In genomic region chr14:31831370-31831712, GRCm38 (mm10) we compare ENCODE assay signal across 8 mouse cellular contexts. TPM values are rescaled to one million over a fixed set of nuclear protein-coding genes. Genes with fewer than 3 reads are reported as not detected.
DNase-seq lines count a peak whose midpoint lies in the region; ATAC-seq lines count a peak whose summit lies in the region.

No protein-coding gene starts in this region.

- DNase-seq in cerebellum, adult 11-12 months = peak; percentile 45
- DNase-seq in cerebellum, adult 8-10 months = no peak
- peak; percentile 29 for DNase-seq in neural tube, embryonic 10.5 days (ENCODE audit: extremely low spot score, low spot score)
- no peak for DNase-seq in spleen, postnatal 4 days (ENCODE audit: low spot score in 2 of 2)

- peak overlapping the region; percentile 86 for H3K4me3 ChIP-seq in brown adipose tissue, adult 24 weeks (ENCODE audit: insufficient read depth, low read depth, low read length)
- peak overlapping the region; percentile 75 for H3K4me3 ChIP-seq in forebrain, embryonic 16.5 days (replicated peaks; ENCODE audit: low read length)
- peak overlapping the region; percentile 93 for H3K4me3 ChIP-seq in kidney, embryonic 14.5 days (ENCODE audit: low read length)
- H3K4me3 ChIP-seq in limb, embryonic 13.5 days = peak overlapping the region; percentile 90

- H3K27me3 ChIP-seq in forebrain, embryonic 16.5 days (replicated peaks; ENCODE audit: control insufficient read depth, insufficient read depth, low read length) = no peaks in the 10 kb centered on the region
- H3K27me3 ChIP-seq in kidney, embryonic 14.5 days (ENCODE audit: control insufficient read depth, insufficient read depth, low read length) = no peaks in the 10 kb centered on the region
- no peaks in the 10 kb centered on the region for H3K27me3 ChIP-seq in limb, embryonic 13.5 days

- no peak overlapping the region; the same call in 1 of the 2 replicates for H3K27ac ChIP-seq in brown adipose tissue, adult 24 weeks (replicated peaks; ENCODE audit: low read depth, low read length)
- peak overlapping the region; percentile 91 for H3K27ac ChIP-seq in forebrain, embryonic 16.5 days (ENCODE audit: low read length)
- H3K27ac ChIP-seq in kidney, embryonic 14.5 days (ENCODE audit: low read depth, low read length) = peak overlapping the region; percentile 93; the same call in 1 of the 2 replicates
- no peak overlapping the region; the same call in 1 of the 2 replicates for H3K27ac ChIP-seq in limb, embryonic 13.5 days

- peak overlapping the region; percentile 57 for H3K4me2 ChIP-seq in forebrain, embryonic 16.5 days (ENCODE audit: low read length)
- peak overlapping the region; percentile 85 for H3K4me2 ChIP-seq in kidney, embryonic 14.5 days (replicated peaks; ENCODE audit: low read depth, low read length)
- H3K4me2 ChIP-seq in limb, embryonic 13.5 days (replicated peaks) = peak overlapping the region; percentile 88

- WGBS in forebrain, embryonic 16.5 days = 0% methylated on average over 7 of the region's 7 CpGs
- WGBS in kidney, embryonic 14.5 days = 5% methylated on average over 7 of the region's 7 CpGs
- 6% methylated on average over 7 of the region's 7 CpGs for WGBS in limb, embryonic 13.5 days

- H3K4me1 ChIP-seq in brown adipose tissue, adult 24 weeks (ENCODE audit: control insufficient read depth, insufficient read depth, insufficient read length, low read length) = no peaks in the 10 kb centered on the region; the same call in 1 of the 2 replicates
- H3K4me1 ChIP-seq in forebrain, embryonic 16.5 days (replicated peaks; ENCODE audit: control insufficient read depth, insufficient read depth, low read length) = peaks cover 9% of the 10 kb centered on the region
- peaks cover 3% of the 10 kb centered on the region; the same call in 1 of the 2 replicates for H3K4me1 ChIP-seq in kidney, embryonic 14.5 days (ENCODE audit: control insufficient read depth, insufficient read depth, low read length)
- H3K4me1 ChIP-seq in limb, embryonic 13.5 days = peaks cover 4% of the 10 kb centered on the region

- H3K36me3 ChIP-seq in forebrain, embryonic 16.5 days (ENCODE audit: control insufficient read depth, insufficient read depth) = no peaks in the 10 kb centered on the region
- H3K36me3 ChIP-seq in kidney, embryonic 14.5 days (ENCODE audit: control insufficient read depth, insufficient read depth, low read length) = no peaks in the 10 kb centered on the region
- H3K36me3 ChIP-seq in limb, embryonic 13.5 days = no peaks in the 10 kb centered on the region

- peak overlapping the region; percentile 88 for H3K9ac ChIP-seq in forebrain, embryonic 16.5 days (replicated peaks; ENCODE audit: low read depth, low read length)
- H3K9ac ChIP-seq in kidney, embryonic 14.5 days (ENCODE audit: low read depth, low read length) = peak overlapping the region; percentile 82; the same call in 1 of the 2 replicates
- peak overlapping the region; percentile 88 for H3K9ac ChIP-seq in limb, embryonic 13.5 days

- 0 out of 2 replicates have a peak, but pooled peaks have one; percentile 19 for ATAC-seq in forebrain, embryonic 16.5 days
- no peak for ATAC-seq in kidney, embryonic 14.5 days (ENCODE audit: low FRiP score, low TSS enrichment)
- ATAC-seq in limb, embryonic 13.5 days (ENCODE audit: low FRiP score, low read depth) = no peak

- H3K9me3 ChIP-seq in forebrain, embryonic 16.5 days (ENCODE audit: control insufficient read depth, low read length) = peaks cover under 1% of the 10 kb centered on the region; the same call in 1 of the 2 replicates
- H3K9me3 ChIP-seq in kidney, embryonic 14.5 days (ENCODE audit: control insufficient read depth, low read length) = no peaks in the 10 kb centered on the region
- H3K9me3 ChIP-seq in limb, embryonic 13.5 days = peaks cover 2% of the 10 kb centered on the region; the same call in 1 of the 2 replicates

RNA-seq across cellular contexts. Expression of gene Ankrd28, which starts 0.9 kb away (rescaled TPM):
- 12.1 and 17.8 TPM in 2 replicates for polyA plus RNA-seq in brown adipose tissue, adult 24 weeks (2012; ENCODE audit: insufficient read depth, insufficient read length, missing spikeins)
- polyA plus RNA-seq in forebrain, embryonic 16.5 days (2015; fragmentation: Nextera tagmentation; extraction: Ambion mirVana) = 12.2 and 12.4 TPM in 2 replicates
- 5.9 and 11.0 TPM in 2 replicates for polyA plus RNA-seq in kidney, embryonic 14.5 days (2014; fragmentation: Nextera tagmentation; extraction: Ambion mirVana)
- polyA plus RNA-seq in limb, embryonic 13.5 days (2015; fragmentation: Nextera tagmentation; extraction: Ambion mirVana) = 8.0 and 9.6 TPM in 2 replicates

Comparison
In these comparisons a context has a peak if more than half of its experiments do, and no peak if none do; other contexts are left out.
1. DNase-seq: peak in cerebellum, adult 11-12 months (single experiment) and neural tube, embryonic 10.5 days (single experiment); none in cerebellum, adult 8-10 months (single experiment) and spleen, postnatal 4 days (0 of 2).
2. H3K27ac ChIP-seq: peak in forebrain, embryonic 16.5 days (single experiment) and kidney, embryonic 14.5 days (single experiment); none in brown adipose tissue, adult 24 weeks (single experiment) and limb, embryonic 13.5 days (single experiment).
3. Peak in every context shown above with its lines, with median percentiles within 50 percentile points of each other: H3K4me3 ChIP-seq, H3K4me2 ChIP-seq and H3K9ac ChIP-seq.